Mouse (Mus musculus): ENCODE measurements around the gene Zdhhc14. TPM values are rescaled to one million over a fixed set of nuclear protein-coding genes. Genes with fewer than 3 reads are reported as not detected.

Gene Zdhhc14
- polyA plus RNA-seq, 1 experiment from 2014 or later = 2.4 TPM

- no peak overlapping the region for H3K4me3 ChIP-seq (ENCODE audit: low read depth, low read length)
- no peak overlapping the region for H3K4me2 ChIP-seq (replicated peaks; ENCODE audit: low read depth, low read length)
- H3K27ac ChIP-seq (ENCODE audit: low read length) = no peak overlapping the region
- 0 out of 2 replicates have a peak, but pooled peaks cover 7% of the 10 kb centered on the region for H3K4me1 ChIP-seq (ENCODE audit: control insufficient read depth, insufficient read depth, low read length)
- WGBS = 68% methylated on average over 17 of the region's 17 CpGs
- no peaks in the 10 kb centered on the region for H3K9me3 ChIP-seq (ENCODE audit: control insufficient read depth, low read depth, low read length)
- no peaks in the 10 kb centered on the region for H3K27me3 ChIP-seq (ENCODE audit: control insufficient read depth, insufficient read depth, low read length)
- ATAC-seq (ENCODE audit: insufficient number of reproducible peaks, insufficient read depth, low FRiP score, low read depth) = no peak
- no peak overlapping the region for H3K9ac ChIP-seq (replicated peaks; ENCODE audit: low read depth, low read length)
- no peaks in the 10 kb centered on the region for H3K36me3 ChIP-seq (ENCODE audit: control insufficient read depth, insufficient read depth, low read length)
These were observed 77.0 kb downstream of the Zdhhc14 start for GRCm38 (mm10) chr17:5569131-5570030.

- Histone ChIP-seq H3K4me2 (replicated peaks; ENCODE audit: low read depth, low read length) (no peak overlapping the region), H3K27ac (ENCODE audit: low read length) (no peak overlapping the region), H3K4me3 (ENCODE audit: low read depth, low read length) (no peak overlapping the region), H3K9me3 (ENCODE audit: control insufficient read depth, low read depth, low read length) (no peaks in the 10 kb centered on the region), H3K9ac (replicated peaks; ENCODE audit: low read depth, low read length) (no peak overlapping the region), H3K27me3 (ENCODE audit: control insufficient read depth, insufficient read depth, low read length) (no peaks in the 10 kb centered on the region), H3K36me3 (ENCODE audit: control insufficient read depth, insufficient read depth, low read length) (no peaks in the 10 kb centered on the region), H3K4me1 (ENCODE audit: control insufficient read depth, insufficient read depth, low read length) (0 out of 2 replicates have a peak, but pooled peaks cover 7% of the 10 kb centered on the region)
- 88% methylated on average over 1 of the region's 1 CpGs for WGBS
- ATAC-seq (ENCODE audit: insufficient number of reproducible peaks, insufficient read depth, low FRiP score, low read depth) = no peak
These were observed 79.9 kb downstream of the Zdhhc14 start for GRCm38 (mm10) chr17:5572096-5572730.

- H3K4me1 ChIP-seq (ENCODE audit: control insufficient read depth, insufficient read depth, low read length) = 0 out of 2 replicates have a peak, but pooled peaks cover under 1% of the 10 kb centered on the region
- H3K27ac ChIP-seq (ENCODE audit: low read length) = no peak overlapping the region
- no peaks in the 10 kb centered on the region for H3K9me3 ChIP-seq (ENCODE audit: control insufficient read depth, low read depth, low read length)
- H3K9ac ChIP-seq (replicated peaks; ENCODE audit: low read depth, low read length) = no peak overlapping the region
- no peaks in the 10 kb centered on the region for H3K27me3 ChIP-seq (ENCODE audit: control insufficient read depth, insufficient read depth, low read length)
- no peaks in the 10 kb centered on the region for H3K36me3 ChIP-seq (ENCODE audit: control insufficient read depth, insufficient read depth, low read length)
- H3K4me2 ChIP-seq (replicated peaks; ENCODE audit: low read depth, low read length) = no peak overlapping the region
- H3K4me3 ChIP-seq (ENCODE audit: low read depth, low read length) = no peak overlapping the region
- no peak for ATAC-seq (ENCODE audit: insufficient number of reproducible peaks, insufficient read depth, low FRiP score, low read depth)
These were observed 80.5 kb downstream of the Zdhhc14 start for GRCm38 (mm10) chr17:5572745-5573420.

- Histone ChIP-seq H3K4me3 (ENCODE audit: low read depth, low read length) (no peak overlapping the region), H3K4me2 (replicated peaks; ENCODE audit: low read depth, low read length) (no peak overlapping the region), H3K9me3 (ENCODE audit: control insufficient read depth, low read depth, low read length) (no peaks in the 10 kb centered on the region), H3K36me3 (ENCODE audit: control insufficient read depth, insufficient read depth, low read length) (no peaks in the 10 kb centered on the region), H3K27me3 (ENCODE audit: control insufficient read depth, insufficient read depth, low read length) (no peaks in the 10 kb centered on the region), H3K4me1 (ENCODE audit: control insufficient read depth, insufficient read depth, low read length) (no peaks in the 10 kb centered on the region), H3K27ac (ENCODE audit: low read length) (no peak overlapping the region), H3K9ac (replicated peaks; ENCODE audit: low read depth, low read length) (no peak overlapping the region)
- no peak for ATAC-seq (ENCODE audit: insufficient number of reproducible peaks, insufficient read depth, low FRiP score, low read depth)
- WGBS = 70% methylated on average over 5 of the region's 5 CpGs
These were observed 82.3 kb downstream of the Zdhhc14 start for GRCm38 (mm10) chr17:5574672-5575071.

- H3K4me3 ChIP-seq (ENCODE audit: low read depth, low read length) = no peak overlapping the region
- no peaks in the 10 kb centered on the region for H3K36me3 ChIP-seq (ENCODE audit: control insufficient read depth, insufficient read depth, low read length)
- H3K27me3 ChIP-seq (ENCODE audit: control insufficient read depth, insufficient read depth, low read length) = no peaks in the 10 kb centered on the region
- H3K4me1 ChIP-seq (ENCODE audit: control insufficient read depth, insufficient read depth, low read length) = no peaks in the 10 kb centered on the region
- no peak overlapping the region for H3K4me2 ChIP-seq (replicated peaks; ENCODE audit: low read depth, low read length)
- H3K27ac ChIP-seq (ENCODE audit: low read length) = no peak overlapping the region
- 64% methylated on average over 4 of the region's 4 CpGs for WGBS
- ATAC-seq (ENCODE audit: insufficient number of reproducible peaks, insufficient read depth, low FRiP score, low read depth) = no peak
- no peaks in the 10 kb centered on the region for H3K9me3 ChIP-seq (ENCODE audit: control insufficient read depth, low read depth, low read length)
- no peak overlapping the region for H3K9ac ChIP-seq (replicated peaks; ENCODE audit: low read depth, low read length)
These were observed 83.2 kb downstream of the Zdhhc14 start for GRCm38 (mm10) chr17:5575518-5575917.

- no peak overlapping the region for H3K27ac ChIP-seq (ENCODE audit: low read length)
- no peak overlapping the region for H3K4me2 ChIP-seq (replicated peaks; ENCODE audit: low read depth, low read length)
- no peaks in the 10 kb centered on the region for H3K36me3 ChIP-seq (ENCODE audit: control insufficient read depth, insufficient read depth, low read length)
- H3K9ac ChIP-seq (replicated peaks; ENCODE audit: low read depth, low read length) = no peak overlapping the region
- H3K4me3 ChIP-seq (ENCODE audit: low read depth, low read length) = no peak overlapping the region
- ATAC-seq (ENCODE audit: insufficient number of reproducible peaks, insufficient read depth, low FRiP score, low read depth) = no peak
- H3K27me3 ChIP-seq (ENCODE audit: control insufficient read depth, insufficient read depth, low read length) = no peaks in the 10 kb centered on the region
- H3K9me3 ChIP-seq (ENCODE audit: control insufficient read depth, low read depth, low read length) = no peaks in the 10 kb centered on the region
- H3K4me1 ChIP-seq (ENCODE audit: control insufficient read depth, insufficient read depth, low read length) = no peaks in the 10 kb centered on the region
- WGBS = 86% methylated on average over 3 of the region's 3 CpGs
These were observed 89.9 kb downstream of the Zdhhc14 start for GRCm38 (mm10) chr17:5582232-5582631.

- H3K4me2 ChIP-seq (replicated peaks; ENCODE audit: low read depth, low read length) = no peak overlapping the region
- H3K36me3 ChIP-seq (ENCODE audit: control insufficient read depth, insufficient read depth, low read length) = no peaks in the 10 kb centered on the region
- H3K4me3 ChIP-seq (ENCODE audit: low read depth, low read length) = no peak overlapping the region
- no peaks in the 10 kb centered on the region for H3K4me1 ChIP-seq (ENCODE audit: control insufficient read depth, insufficient read depth, low read length)
- 85% methylated on average over 5 of the region's 5 CpGs for WGBS
- H3K27ac ChIP-seq (ENCODE audit: low read length) = no peak overlapping the region
- H3K27me3 ChIP-seq (ENCODE audit: control insufficient read depth, insufficient read depth, low read length) = no peaks in the 10 kb centered on the region
- ATAC-seq (ENCODE audit: insufficient number of reproducible peaks, insufficient read depth, low FRiP score, low read depth) = no peak
- H3K9ac ChIP-seq (replicated peaks; ENCODE audit: low read depth, low read length) = no peak overlapping the region
- H3K9me3 ChIP-seq (ENCODE audit: control insufficient read depth, low read depth, low read length) = no peaks in the 10 kb centered on the region
These were observed 90.6 kb downstream of the Zdhhc14 start for GRCm38 (mm10) chr17:5582937-5583336.

GRCm38 (mm10) chr17:5583472-5584145, 91.3 kb downstream of the Zdhhc14 start:
- no peak overlapping the region for H3K9ac ChIP-seq (replicated peaks; ENCODE audit: low read depth, low read length)
- H3K4me3 ChIP-seq (ENCODE audit: low read depth, low read length) = no peak overlapping the region
- no peaks in the 10 kb centered on the region for H3K9me3 ChIP-seq (ENCODE audit: control insufficient read depth, low read depth, low read length)
- H3K27ac ChIP-seq (ENCODE audit: low read length) = no peak overlapping the region
- no peak for ATAC-seq (ENCODE audit: insufficient number of reproducible peaks, insufficient read depth, low FRiP score, low read depth)
- H3K27me3 ChIP-seq (ENCODE audit: control insufficient read depth, insufficient read depth, low read length) = no peaks in the 10 kb centered on the region
- no peaks in the 10 kb centered on the region for H3K4me1 ChIP-seq (ENCODE audit: control insufficient read depth, insufficient read depth, low read length)
- 71% methylated on average over 12 of the region's 12 CpGs for WGBS
- H3K4me2 ChIP-seq (replicated peaks; ENCODE audit: low read depth, low read length) = no peak overlapping the region
- no peaks in the 10 kb centered on the region for H3K36me3 ChIP-seq (ENCODE audit: control insufficient read depth, insufficient read depth, low read length)

Measured in stomach, embryonic 14.5 days (tissue).